Mouse (Mus musculus) forebrain, embryonic 16.5 days (tissue): ENCODE measurements around the gene Zc3hc1. TPM values are rescaled to one million over a fixed set of nuclear protein-coding genes. Genes with fewer than 3 reads are reported as not detected.
"Not testable (repeated sequence)": the region's sequence is repeated elsewhere in the genome, so short reads cannot be mapped to it uniquely, and the experiment has no call there.

Experiments
- ATAC-seq: fragments of 200-750 bp; cut with Nextera tagmentation; 2 replicates; pipeline ENCODE4 v1.8.0; 2017; ENCODE audit warnings: mild to moderate bottlenecking, moderate library complexity
- H3K27ac ChIP-seq: fragments of 300-500 bp; sonication (generic); 2 replicates; pipeline ENCODE4 v1.5.1; 2014; ENCODE audit warnings: low read length, control low read depth
- H3K27me3 ChIP-seq: fragments of 300-500 bp; sonication (generic); replicated peaks from 2 replicates; pipeline ENCODE4 v1.6.1; 2014; ENCODE audit warnings: low read length; ENCODE audit not compliant: control insufficient read depth, insufficient read depth
- H3K36me3 ChIP-seq: fragments of 300-500 bp; sonication (generic); 2 replicates; pipeline ENCODE4 v1.6.1; 2014; ENCODE audit not compliant: control insufficient read depth, insufficient read depth
- H3K4me1 ChIP-seq: fragments of 300-500 bp; sonication (generic); replicated peaks from 2 replicates; pipeline ENCODE4 v1.6.1; 2014; ENCODE audit warnings: low read length; ENCODE audit not compliant: control insufficient read depth, insufficient read depth
- H3K4me2 ChIP-seq: fragments of 300-500 bp; sonication (generic); 2 replicates; pipeline ENCODE4 v1.6.1; 2014; ENCODE audit warnings: mild to moderate bottlenecking, low read length, control low read depth
- H3K4me3 ChIP-seq: fragments of 300-500 bp; sonication (generic); replicated peaks from 2 replicates; pipeline ENCODE4 v1.5.1; 2014; ENCODE audit warnings: mild to moderate bottlenecking, low read length, control low read depth
- H3K9ac ChIP-seq: fragments of 300-500 bp; sonication (generic); replicated peaks from 2 replicates; pipeline ENCODE4 v1.6.1; 2014; ENCODE audit warnings: low read depth, low read length, control low read depth
- H3K9me3 ChIP-seq: fragments of 300-500 bp; sonication (generic); 2 replicates; pipeline ENCODE4 v1.6.1; 2016; ENCODE audit warnings: low read length; ENCODE audit not compliant: control insufficient read depth
- WGBS: fragments of 180-500 bp; shearing (Covaris S2); extraction: QIAGEN DNeasy Blood & Tissue Kit; methylation state at CpG from one replicate; pipeline ENCODE4 v1.1.7; 2014; 5-methylcytosine and 5-hydroxymethylcytosine counted together
- polyA plus RNA-seq: library from polyadenylated mRNA; unstranded; fragments of >200 nt; fragmentation: Nextera tagmentation; extraction: Ambion mirVana; gene quantifications from 2 replicates; pipeline ENCODE4 v1.2.1, GENCODE M21; 2015

Gene Zc3hc1
- polyA plus RNA-seq, 1 experiment from 2014 or later = 72.6 TPM

- no peak overlapping the region for H3K4me3 ChIP-seq
- 84% methylated on average over 4 of the region's 4 CpGs for WGBS
- H3K36me3 ChIP-seq = no peaks in the 10 kb centered on the region
- no peak overlapping the region for H3K27ac ChIP-seq
- no peaks in the 10 kb centered on the region for H3K9me3 ChIP-seq
- no peak overlapping the region for H3K4me2 ChIP-seq
- H3K4me1 ChIP-seq = no peaks in the 10 kb centered on the region; the same call in 1 of the 2 replicates
- no peak for ATAC-seq
- no peaks in the 10 kb centered on the region for H3K27me3 ChIP-seq
- no peak overlapping the region for H3K9ac ChIP-seq
Observed at GRCm38 (mm10) chr6:30408276-30408675, 17.4 kb upstream of the Zc3hc1 start.

- Histone ChIP-seq H3K9ac (no peak overlapping the region), H3K27ac (no peak overlapping the region), H3K27me3 (no peaks in the 10 kb centered on the region), H3K4me3 (no peak overlapping the region), H3K36me3 (no peaks in the 10 kb centered on the region), H3K9me3 (no peaks in the 10 kb centered on the region), H3K4me2 (no peak overlapping the region), H3K4me1 (no peaks in the 10 kb centered on the region; the same call in 1 of the 2 replicates)
- no peak for ATAC-seq
- 90% methylated on average over 5 of the region's 5 CpGs for WGBS
Observed at GRCm38 (mm10) chr6:30404671-30405070, 13.8 kb upstream of the Zc3hc1 start.

DNA sequence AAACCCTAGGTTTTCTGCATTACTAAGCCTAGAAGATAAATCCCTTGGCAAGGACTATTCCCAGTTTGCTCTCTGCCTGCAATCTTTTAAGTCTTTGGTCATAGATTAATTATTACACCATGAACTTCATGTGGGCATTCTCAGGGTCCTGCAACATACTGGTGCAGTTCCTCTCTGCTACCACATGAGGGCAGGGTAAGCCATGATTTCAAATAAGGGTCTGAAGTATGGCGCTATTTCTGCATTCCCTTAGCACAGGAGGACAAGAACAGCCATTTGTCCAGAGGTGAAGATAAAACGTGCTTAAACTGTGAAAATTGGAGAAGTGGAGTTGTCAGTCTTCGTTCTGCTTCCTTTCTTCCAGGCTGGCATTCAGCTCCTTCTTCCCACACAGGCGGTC, 12.6 kb upstream of the Zc3hc1 start:
- WGBS = 11% methylated on average over 4 of the region's 4 CpGs
- peak overlapping the region; percentile 57 for H3K9ac ChIP-seq
- H3K4me2 ChIP-seq = peak overlapping the region; percentile 69
- no peaks in the 10 kb centered on the region; the same call in 1 of the 2 replicates for H3K4me1 ChIP-seq
- no peaks in the 10 kb centered on the region for H3K27me3 ChIP-seq
- no peak for ATAC-seq
- no peaks in the 10 kb centered on the region for H3K9me3 ChIP-seq
- H3K27ac ChIP-seq = peak overlapping the region; percentile 65
- no peaks in the 10 kb centered on the region for H3K36me3 ChIP-seq
- peak overlapping the region; percentile 43 for H3K4me3 ChIP-seq

GRCm38 (mm10) chr6:30402091-30402491, 11.3 kb upstream of the Zc3hc1 start:
- peak; percentile 2; the same call in 1 of the 2 replicates for ATAC-seq
- H3K27me3 ChIP-seq = no peaks in the 10 kb centered on the region
- 0% methylated on average over 29 of the region's 29 CpGs for WGBS
- peak overlapping the region; percentile 60 for H3K4me2 ChIP-seq
- H3K9ac ChIP-seq = peak overlapping the region; percentile 98
- H3K4me1 ChIP-seq = no peaks in the 10 kb centered on the region; the same call in 1 of the 2 replicates
- peak overlapping the region; percentile 89 for H3K4me3 ChIP-seq
- H3K36me3 ChIP-seq = no peaks in the 10 kb centered on the region
- no peaks in the 10 kb centered on the region for H3K9me3 ChIP-seq
- peak overlapping the region; percentile 99 for H3K27ac ChIP-seq

GRCm38 (mm10) chr6:30401308-30402015, 10.6 kb upstream of the Zc3hc1 start, which contains the start of gene Klhdc10:
Gene Klhdc10, plus strand, starts transcription at chr6:30401868.
- ATAC-seq = peak; percentile 100
- Histone ChIP-seq H3K4me2 (peak within 1 kb of the TSS; percentile 60), H3K9ac (peak within 1 kb of the TSS; percentile 98), H3K9me3 (no peaks in the 10 kb centered on the region), H3K36me3 (no peaks in the 10 kb centered on the region), H3K4me3 (peak within 1 kb of the TSS; percentile 89), H3K4me1 (no peaks in the 10 kb centered on the region; the same call in 1 of the 2 replicates), H3K27me3 (no peaks in the 10 kb centered on the region), H3K27ac (peak within 1 kb of the TSS; percentile 99)
- WGBS = under 1% methylated on average over 40 of the region's 41 CpGs

- Histone ChIP-seq H3K4me2 (peak overlapping the region; percentile 41), H3K4me3 (peak overlapping the region; percentile 89), H3K9ac (peak overlapping the region; percentile 62), H3K4me1 (no peaks in the 10 kb centered on the region; the same call in 1 of the 2 replicates), H3K36me3 (no peaks in the 10 kb centered on the region), H3K27ac (peak overlapping the region; percentile 99), H3K9me3 (no peaks in the 10 kb centered on the region), H3K27me3 (no peaks in the 10 kb centered on the region)
- ATAC-seq = no peak
- 4% methylated on average over 7 of the region's 7 CpGs for WGBS
Observed at GRCm38 (mm10) chr6:30400716-30401115, 9.9 kb upstream of the Zc3hc1 start.

DNA sequence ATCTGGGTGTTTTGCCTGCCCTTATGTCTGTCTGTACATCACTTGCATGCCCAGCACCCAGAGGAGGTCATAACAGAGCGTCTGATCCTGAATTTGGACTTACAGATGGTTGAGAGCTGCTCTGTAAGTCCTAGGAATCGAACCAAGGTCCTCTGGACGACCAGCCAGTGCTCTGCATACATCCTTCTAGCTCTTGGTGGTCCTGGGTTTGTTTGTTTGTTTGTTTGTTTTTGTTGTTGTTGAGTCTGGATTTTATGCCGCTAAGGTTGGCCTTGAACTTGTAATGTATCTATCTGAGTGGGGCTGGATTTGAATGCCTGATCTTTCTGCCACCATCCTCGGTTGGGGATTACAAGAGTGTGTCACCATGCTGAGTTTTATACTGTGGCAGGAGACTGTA, 9.3 kb upstream of the Zc3hc1 start:
- no peaks in the 10 kb centered on the region for H3K9me3 ChIP-seq
- H3K27ac ChIP-seq = peak overlapping the region; percentile 99
- H3K4me1 ChIP-seq = no peaks in the 10 kb centered on the region; the same call in 1 of the 2 replicates
- H3K36me3 ChIP-seq = no peaks in the 10 kb centered on the region
- no peak for ATAC-seq
- no peaks in the 10 kb centered on the region for H3K27me3 ChIP-seq
- no peak overlapping the region for H3K4me3 ChIP-seq
- 79% methylated on average over 5 of the region's 5 CpGs for WGBS
- H3K9ac ChIP-seq = peak overlapping the region; percentile 62; the same call in 1 of the 2 replicates
- H3K4me2 ChIP-seq = 0 out of 2 replicates have a peak overlapping the region, but pooled peaks have one; percentile 41

DNA sequence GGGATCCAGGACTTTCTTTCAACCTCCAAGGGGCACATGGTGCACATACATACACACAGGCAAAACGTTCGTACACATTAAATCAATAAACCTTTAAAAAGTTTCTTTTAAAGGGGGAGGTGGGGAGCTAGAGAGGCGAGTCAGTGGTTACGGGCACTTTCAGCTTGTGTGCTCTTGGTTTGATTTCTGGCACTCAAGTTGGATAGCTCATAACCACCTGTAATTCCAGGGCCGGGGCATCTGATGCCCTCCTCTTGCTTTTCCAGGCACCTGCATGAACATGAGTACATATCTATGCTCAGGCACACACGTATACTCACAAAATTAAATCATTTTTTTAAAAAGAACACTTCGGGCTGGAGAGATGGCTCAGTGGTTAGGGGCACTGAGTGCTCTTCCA, 1.2 kb upstream of the Zc3hc1 start:
- ATAC-seq = no peak
- peaks cover 2% of the 10 kb centered on the region; the same call in 1 of the 2 replicates for H3K4me1 ChIP-seq

DNA sequence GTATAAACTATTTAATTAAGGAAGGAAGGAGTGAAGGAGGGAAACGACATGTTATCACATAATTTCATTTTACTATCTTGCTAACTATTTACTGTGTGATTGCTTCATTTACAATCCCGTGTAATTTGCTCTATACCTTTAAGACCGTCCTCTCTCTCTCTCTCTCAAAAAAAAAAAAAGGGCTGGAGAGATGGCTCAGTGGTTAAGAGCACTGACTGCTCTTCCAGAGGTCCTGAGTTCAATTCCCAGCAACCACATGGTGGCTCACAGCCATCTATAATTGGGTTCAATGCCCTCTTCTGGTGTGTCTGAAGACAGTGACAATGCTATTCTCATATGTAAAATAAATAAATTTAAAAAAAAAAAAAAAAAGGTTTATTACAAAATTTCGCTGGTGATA, 557 bp downstream of the Zc3hc1 start:
- not testable (repeated sequence) for H3K4me1 ChIP-seq, H3K27me3 ChIP-seq, H3K36me3 ChIP-seq, H3K27ac ChIP-seq, H3K9me3 ChIP-seq
- Histone ChIP-seq H3K4me2 (peak overlapping the region; percentile 44), H3K9ac (peak overlapping the region; percentile 75), H3K4me3 (peak overlapping the region; percentile 66)
- peak; percentile 7; the same call in 1 of the 2 replicates for ATAC-seq
- 26% methylated on average over 4 of the region's 4 CpGs for WGBS

More for the DNA sequence above, 1.2 kb upstream of the Zc3hc1 start:
- Histone ChIP-seq H3K9me3 (no peaks in the 10 kb centered on the region), H3K4me3 (no peak overlapping the region), H3K36me3 (peaks cover 3% of the 10 kb centered on the region; the same call in 1 of the 2 replicates), H3K4me2 (no peak overlapping the region), H3K9ac (no peak overlapping the region), H3K27ac (no peak overlapping the region), H3K27me3 (no peaks in the 10 kb centered on the region)
- WGBS = 91% methylated on average over 7 of the region's 7 CpGs
